Mouse (Mus musculus) fat pad, adult 2 months (tissue): ENCODE data around the gene Sec13.
A peak's percentile ranks its signal among the peaks of the same experiment; 100 is the strongest.
"Not testable (repeated sequence)": the region's sequence is repeated elsewhere in the genome, so short reads cannot be mapped to it uniquely, and the experiment has no call there.

Experiments
- DNase-seq: peaks from one replicate; pipeline ENCODE4 v3.0.0-alpha.2; 2011; ENCODE audit warnings: low read depth, low spot score; ENCODE audit errors: extremely low read depth

Gene Sec13

DNA sequence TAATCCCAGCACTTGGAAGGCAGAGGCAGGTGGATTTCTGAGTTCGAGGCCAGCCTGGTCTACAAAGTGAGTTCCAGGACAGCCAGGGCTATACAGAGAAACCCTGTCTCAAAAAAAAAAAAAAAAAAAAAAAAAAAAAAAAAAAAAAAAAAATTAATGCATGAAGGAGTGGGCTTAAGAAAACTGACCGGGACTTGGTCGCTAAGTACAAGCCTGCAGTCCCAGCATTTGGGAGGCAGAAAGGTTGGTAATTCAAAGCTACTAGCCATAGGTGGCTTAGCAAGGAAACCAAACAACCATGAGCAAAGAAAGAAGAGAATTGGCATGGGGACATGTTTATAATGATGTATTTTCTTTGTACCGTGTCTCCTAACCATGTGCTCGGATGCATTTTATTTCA is 27.2 kb downstream of the Sec13 start:
- DNase-seq = not testable (repeated sequence)

- no peak for DNase-seq
These were observed 27.8 kb downstream of the Sec13 start for GRCm38 (mm10) chr6:113712718-113713117.

GRCm38 (mm10) chr6:113697222-113698205 is 43.0 kb downstream of the Sec13 start:
- no peak for DNase-seq

DNA sequence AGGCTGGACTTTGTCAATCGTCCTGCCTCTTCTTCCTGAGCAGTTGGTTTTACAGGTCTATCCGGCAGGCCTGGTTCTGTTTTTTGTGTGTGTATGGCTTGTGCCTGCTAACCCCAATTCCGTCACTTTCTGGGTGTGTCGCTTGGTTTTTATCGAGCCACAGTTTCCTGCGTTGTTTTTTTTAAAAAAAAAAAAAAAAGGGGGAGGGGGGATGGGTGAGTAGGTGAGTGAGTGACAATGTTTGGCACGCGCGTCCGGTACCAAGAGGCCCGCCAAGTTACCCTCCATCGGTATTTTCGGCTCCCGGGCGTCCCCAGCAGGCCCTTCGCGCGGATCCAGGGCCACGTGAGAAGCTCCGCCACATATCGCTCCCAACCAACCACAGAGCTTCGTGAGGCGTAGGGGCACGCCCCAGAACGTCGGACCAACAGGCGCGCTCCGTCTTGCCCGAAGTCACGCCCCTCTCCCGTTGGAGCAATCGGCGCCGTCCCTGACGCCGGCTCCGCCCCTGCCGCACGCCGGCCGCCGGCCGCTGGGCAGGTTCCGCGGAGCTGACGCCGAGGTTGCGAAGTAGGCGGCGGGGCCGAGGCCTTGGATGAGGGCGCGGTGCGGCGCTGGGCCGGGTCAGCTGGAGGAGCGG is 43.8 kb downstream of the Sec13 start, which contains the start of gene Tatdn2:
Tatdn2 (plus strand) TSS at position 469 of the 640 bp plus-strand sequence.
- peak; percentile 85 for DNase-seq

GRCm38 (mm10) chr6:113695766-113696355 is 44.7 kb downstream of the Sec13 start:
- DNase-seq = no peak

DNA sequence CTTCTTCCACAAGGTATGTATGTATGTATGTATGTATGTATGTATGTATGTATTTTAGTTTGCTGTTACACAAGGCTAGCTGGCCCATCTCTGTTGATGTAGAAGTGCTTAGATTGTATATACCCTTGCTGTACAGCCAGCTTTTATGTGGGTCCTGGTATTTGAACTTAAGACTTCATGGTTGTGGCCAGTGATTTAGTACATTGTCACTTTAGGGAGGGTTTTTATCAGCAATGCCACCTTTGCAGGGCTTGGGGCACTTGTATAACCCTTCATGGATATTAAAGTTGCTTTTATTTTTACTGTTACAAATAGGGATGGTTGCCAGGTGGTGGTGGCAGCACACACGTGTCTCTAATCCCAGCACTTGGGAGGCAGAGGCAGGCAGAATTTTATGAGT is 45.3 kb downstream of the Sec13 start:
- no peak for DNase-seq

GRCm38 (mm10) chr6:113693377-113693776 is 47.2 kb downstream of the Sec13 start:
- no peak for DNase-seq

DNA sequence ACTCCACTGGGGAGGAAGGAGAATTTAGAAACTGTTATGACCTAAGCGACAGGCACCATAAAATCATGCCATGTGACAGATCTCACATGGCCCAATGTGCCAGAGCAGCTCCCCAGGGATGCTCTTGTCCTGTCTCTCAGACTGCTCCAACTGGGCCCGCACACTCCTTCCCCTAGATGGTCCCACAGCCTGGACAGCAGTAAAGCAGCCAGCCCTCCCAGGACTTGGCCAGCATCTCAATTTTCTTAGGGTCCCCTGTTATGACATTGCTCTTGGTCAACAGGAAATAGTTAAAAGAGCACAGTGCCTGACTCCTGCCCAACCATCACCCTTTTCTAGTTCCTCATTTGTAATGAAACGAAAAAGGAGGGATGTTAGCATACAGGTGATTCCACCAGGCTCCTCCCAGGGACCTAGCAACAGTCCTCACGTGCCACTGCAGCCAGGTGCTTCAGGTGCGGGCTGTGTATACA is 47.8 kb downstream of the Sec13 start:
- no peak for DNase-seq

GRCm38 (mm10) chr6:113691084-113691462 is 49.5 kb downstream of the Sec13 start:
- DNase-seq = no peak

DNA sequence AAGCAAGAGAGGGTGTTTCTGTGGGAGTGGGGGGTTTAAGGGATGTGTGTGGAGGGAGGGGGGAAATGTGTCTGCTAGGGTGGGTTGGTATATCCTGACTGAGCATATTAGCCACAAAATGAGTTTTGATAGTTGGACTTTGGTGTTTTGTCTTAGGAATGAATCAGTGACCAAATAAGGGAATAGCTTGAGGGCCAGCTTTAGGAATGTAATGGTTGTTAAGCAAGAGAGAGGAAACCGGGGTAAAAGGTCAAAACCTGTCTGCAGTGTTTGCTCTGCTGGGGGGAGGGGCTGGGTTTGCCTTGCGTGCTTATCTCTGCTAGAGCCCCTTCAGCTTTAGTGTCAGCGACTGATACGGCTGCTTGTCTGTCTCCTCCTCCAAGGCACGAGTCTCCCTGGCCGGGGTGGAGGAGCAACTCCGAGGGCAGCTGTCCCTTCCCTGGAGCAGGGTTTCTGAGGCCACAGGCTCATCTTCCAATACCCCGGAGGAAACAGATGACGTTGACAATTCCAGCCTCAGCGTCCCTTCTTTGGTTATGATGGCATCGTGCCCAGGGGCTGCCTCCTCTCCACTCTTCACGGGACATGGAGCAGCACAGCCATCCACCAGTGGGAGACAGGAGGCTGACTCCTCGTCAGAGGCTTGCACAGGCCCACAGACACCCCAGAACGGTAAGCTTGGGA is 50.0 kb downstream of the Sec13 start:
- peak; percentile 56 for DNase-seq

- no peak for DNase-seq
These were observed 50.5 kb downstream of the Sec13 start for GRCm38 (mm10) chr6:113690008-113690399.

DNA sequence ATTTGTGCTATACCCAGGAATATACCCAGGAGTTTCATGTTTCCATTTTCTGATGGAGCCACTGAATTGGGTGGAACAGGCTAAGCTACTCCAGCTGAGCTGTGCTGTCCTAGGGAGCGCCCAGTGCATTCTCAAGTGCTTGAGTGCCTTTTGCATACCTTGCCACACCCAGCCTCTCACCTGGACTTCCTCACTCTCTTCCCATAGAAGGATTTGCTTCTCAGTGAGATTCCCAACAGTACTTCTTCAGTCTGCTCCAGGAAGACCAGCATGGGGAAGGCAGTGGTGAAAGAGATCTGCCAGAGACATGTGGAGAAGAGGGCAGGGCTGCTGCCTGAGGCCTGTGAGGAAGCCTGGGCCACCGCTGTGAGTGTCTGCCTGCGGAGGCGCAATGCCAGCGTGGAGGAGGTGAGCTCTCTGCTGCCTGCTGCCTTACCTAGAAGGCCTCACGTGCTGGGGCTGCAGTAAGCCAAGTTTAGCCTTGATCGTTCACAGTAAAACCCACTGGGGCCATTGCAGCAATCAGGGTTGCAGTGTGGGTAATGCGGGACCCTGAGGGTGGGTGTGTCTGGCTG is 53.9 kb downstream of the Sec13 start:
- DNase-seq = no peak

- DNase-seq = no peak
These were observed 57.3 kb downstream of the Sec13 start for GRCm38 (mm10) chr6:113683081-113683825.

DNA sequence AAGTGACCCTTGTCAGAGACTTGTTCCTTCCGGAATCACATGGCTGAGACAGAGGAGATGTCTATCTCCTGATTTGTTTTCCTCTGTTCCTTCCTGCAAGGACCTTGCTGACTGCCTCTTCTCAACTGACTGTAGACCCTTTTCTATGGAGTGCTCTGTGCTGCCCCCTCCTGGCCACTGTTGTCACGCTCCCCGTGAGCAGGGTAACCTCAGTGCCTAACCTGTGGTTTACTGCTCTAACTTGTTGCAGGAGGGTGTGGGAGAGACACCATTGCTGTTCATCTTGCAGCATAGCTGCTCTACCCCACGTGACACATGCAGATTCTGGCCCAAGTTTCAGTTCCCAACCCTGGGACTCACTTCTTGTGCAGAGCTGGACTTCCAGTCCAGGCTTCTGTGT is 59.3 kb downstream of the Sec13 start:
- no peak for DNase-seq

DNA sequence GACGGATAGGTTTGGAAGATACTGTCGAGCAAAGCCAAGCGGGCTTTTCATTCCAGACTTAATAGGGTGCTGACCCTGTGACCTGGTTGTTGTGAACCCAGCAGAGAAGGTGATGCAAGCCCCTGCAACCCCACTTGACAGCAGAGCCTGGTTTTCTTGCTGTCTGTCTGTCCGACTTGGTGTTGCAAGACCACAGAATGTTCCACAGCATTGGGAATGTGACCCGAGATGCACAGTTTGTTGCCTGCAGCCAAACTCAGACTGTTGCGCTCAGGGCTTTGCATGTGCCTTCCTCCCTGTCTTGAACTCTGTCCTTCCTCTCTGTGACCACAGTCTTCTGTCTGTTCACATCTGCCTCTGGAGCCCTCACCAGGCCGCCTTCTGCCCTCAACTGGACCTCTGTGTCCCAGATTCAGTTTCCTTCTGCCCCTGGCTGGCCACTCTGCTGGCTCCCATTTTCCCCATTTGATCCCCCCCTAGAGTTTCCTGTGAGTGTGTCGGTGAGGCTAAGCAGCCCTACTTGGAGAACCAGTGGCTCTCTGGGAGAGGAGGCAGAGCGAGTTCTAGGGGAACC is 60.5 kb downstream of the Sec13 start:
- DNase-seq = no peak

DNA sequence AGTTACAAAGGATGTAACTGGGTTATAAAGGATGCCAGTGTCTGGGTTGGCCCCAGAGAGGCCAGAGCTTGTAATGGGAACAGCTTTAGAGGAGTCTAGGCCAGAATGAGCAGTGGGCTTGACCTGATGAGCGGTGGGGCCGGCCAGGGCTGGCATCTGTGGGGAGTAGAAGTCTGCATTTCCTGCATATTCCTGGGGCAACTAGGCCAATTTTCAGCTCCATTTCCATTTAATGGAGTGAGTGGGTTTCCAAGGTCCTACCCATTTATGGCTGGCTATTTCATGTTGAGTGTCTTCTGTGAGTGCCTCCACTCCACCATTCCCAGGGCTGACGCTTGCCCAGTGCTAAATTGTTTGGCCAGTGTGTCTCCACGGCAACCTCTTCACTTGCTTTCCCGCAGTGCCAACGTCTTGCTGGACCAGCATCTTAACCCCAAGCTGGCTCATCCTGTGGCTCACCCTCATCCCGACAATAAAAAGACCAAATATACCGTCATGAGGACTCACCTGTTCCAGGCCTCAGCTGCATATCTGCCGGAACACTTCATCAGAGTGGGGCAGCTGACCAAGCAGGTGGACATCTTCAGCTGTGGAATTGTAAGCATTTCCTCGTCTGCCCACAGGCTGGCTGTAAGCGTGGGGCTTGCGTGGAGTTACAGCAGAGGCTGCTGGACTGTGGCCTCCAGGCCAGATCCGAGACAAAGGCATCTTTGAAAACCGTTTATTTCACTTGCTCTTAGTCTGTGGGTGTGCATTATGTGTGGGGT is 62.1 kb downstream of the Sec13 start:
- no peak for DNase-seq
